Comparison of ENCODE assay signal across 8 mouse cellular contexts in the genomic region with DNA sequence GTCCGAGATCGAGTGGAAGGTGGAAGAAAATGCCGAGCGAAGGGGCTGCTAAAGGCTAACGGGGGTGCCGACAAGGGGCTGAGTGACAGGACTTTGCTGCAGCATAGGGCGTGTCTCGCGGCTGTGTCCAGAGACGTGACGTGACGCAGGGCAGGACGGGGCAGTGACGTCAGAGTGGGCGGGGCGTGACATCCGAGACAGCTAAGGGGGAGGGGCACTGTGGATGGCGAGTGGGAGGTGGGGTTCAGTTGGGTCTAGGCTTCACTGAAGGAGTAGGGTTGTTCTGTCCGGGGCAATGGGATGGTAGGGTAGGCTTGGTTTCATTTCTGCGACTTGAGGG. TPM values are rescaled to one million over a fixed set of nuclear protein-coding genes. Genes with fewer than 3 reads are reported as not detected.
A peak's percentile ranks its signal among the peaks of the same experiment; 100 is the strongest.
DNase-seq lines count a peak whose midpoint lies in the region; TF ChIP-seq lines count a peak whose summit lies in the region.

No protein-coding gene starts in this region.

- H3K9me3 ChIP-seq in megakaryocyte, embryonic 14.5 days: no peaks in the 10 kb centered on the region

- H3K36me3 ChIP-seq in megakaryocyte, embryonic 14.5 days (replicated peaks; ENCODE audit: low read length): peaks cover 33% of the 10 kb centered on the region

- intact Hi-C loops in gastrocnemius, adult 2 months (cut with DNase I): loop anchor here (5.0 kb wide), 1 partner anchor 68 kb away; no protein-coding TSS in a partner anchor

- H3K4me3 ChIP-seq in gastrocnemius, adult 2 months: peak overlapping the region; percentile 90
- H3K4me3 ChIP-seq in megakaryocyte, embryonic 14.5 days (replicated peaks): peak overlapping the region; percentile 99

- TF ChIP-seq CTCF in gastrocnemius, adult 2 months (IDR thresholded peaks at IDR 0.05): no peak

- peak; percentile 92 for DNase-seq in WW6 (ENCODE audit: low read depth, low spot score)
- peak; percentile 91 to 95 for DNase-seq in cerebellum, postnatal 4 days (ENCODE audit: low spot score in 2 of 2)
- DNase-seq in gastrocnemius, adult 2 months: peak; percentile 96
- peak; percentile 67 for DNase-seq in hindlimb bud, embryonic 11.5 days (ENCODE audit: extremely low spot score, low read depth, low spot score)
- peak; percentile 89 to 90 for DNase-seq in left cerebral cortex, adult 8-10 months (ENCODE audit: low spot score in 2 of 2)
- DNase-seq in right cerebral cortex, postnatal 10 days (ENCODE audit: low spot score in 2 of 2): peak; percentile 95
- peak; percentile 98 for DNase-seq in urinary bladder, postnatal 25 days (ENCODE audit: low spot score)

- H3K27ac ChIP-seq in gastrocnemius, adult 2 months: peak overlapping the region; percentile 100

- H3K4me1 ChIP-seq in megakaryocyte, embryonic 14.5 days: peaks cover 49% of the 10 kb centered on the region

- peaks cover 24% of the 10 kb centered on the region for H3K27me3 ChIP-seq in megakaryocyte, embryonic 14.5 days (replicated peaks)

RNA-seq across cellular contexts. Expression of gene Tcf25, which starts 0.7 kb away (rescaled TPM):
- total RNA-seq in gastrocnemius, adult 2 months (2021): 100 to 1,000 TPM; 134 to 140 TPM
- total RNA-seq in left cerebral cortex, adult 8-10 months (2022): 100 to 1,000 TPM; 555 to 559 (median 558) TPM
- polyA plus RNA-seq in megakaryocyte, embryonic 14.5 days (2012; ENCODE audit: insufficient read depth, low replicate concordance): 41.1 and 108 TPM in 2 replicates

RNA-seq across cellular contexts. Expression of gene Mc1r, which starts 32.7 kb away (rescaled TPM):
- total RNA-seq in gastrocnemius, adult 2 months (2021): not detected
- total RNA-seq in left cerebral cortex, adult 8-10 months (2022): not detected
- 1.1 TPM in 1 of 2 replicates, not detected in the other for polyA plus RNA-seq in megakaryocyte, embryonic 14.5 days (2012; ENCODE audit: insufficient read depth, low replicate concordance)

RNA-seq across cellular contexts. Expression of gene Tubb3, which starts 37.0 kb away (rescaled TPM):
- not detected for total RNA-seq in gastrocnemius, adult 2 months (2021)
- total RNA-seq in left cerebral cortex, adult 8-10 months (2022): 100 to 1,000 TPM; 381 to 406 (median 387) TPM
- polyA plus RNA-seq in megakaryocyte, embryonic 14.5 days (2012; ENCODE audit: insufficient read depth, low replicate concordance): 123 and 178 TPM in 2 replicates

RNA-seq across cellular contexts. Expression of gene Spire2, which starts 41.7 kb away (rescaled TPM):
- total RNA-seq in gastrocnemius, adult 2 months (2021): not detected
- 10 to 100 TPM; 17.3 to 19.0 (median 18.1) TPM for total RNA-seq in left cerebral cortex, adult 8-10 months (2022)
- 0.47 TPM in 1 of 2 replicates, not detected in the other for polyA plus RNA-seq in megakaryocyte, embryonic 14.5 days (2012; ENCODE audit: insufficient read depth, low replicate concordance)

RNA-seq across cellular contexts. Expression of gene Def8, which starts 49.1 kb away (rescaled TPM):
- 10 to 100 TPM; 38.5 to 39.1 TPM for total RNA-seq in gastrocnemius, adult 2 months (2021)
- total RNA-seq in left cerebral cortex, adult 8-10 months (2022): 10 to 100 TPM; 54.1 to 61.0 (median 57.0) TPM
- 20.7 and 47.5 TPM in 2 replicates for polyA plus RNA-seq in megakaryocyte, embryonic 14.5 days (2012; ENCODE audit: insufficient read depth, low replicate concordance)

Comparison
In these comparisons a context has a peak if more than half of its experiments do, and no peak if none do; other contexts are left out.
1. Peak in every context shown above with its lines: DNase-seq, H3K4me3 ChIP-seq and H3K27ac ChIP-seq.
2. RNA of gene Tubb3, which starts 37.0 kb away (total RNA-seq): 381 to 406 TPM in left cerebral cortex, adult 8-10 months; not detected in gastrocnemius, adult 2 months; every median in the first group is over 100 times any median in the second.